Mouse (Mus musculus) lung, embryonic 16.5 days (tissue): ENCODE data around the gene Edem3. TPM values are rescaled to one million over a fixed set of nuclear protein-coding genes. Genes with fewer than 3 reads are reported as not detected.
"Not testable (repeated sequence)": the region's sequence is repeated elsewhere in the genome, so short reads cannot be mapped to it uniquely, and the experiment has no call there.

ENCODE experiments used
- ATAC-seq: fragments of 200-750 bp; cut with Nextera tagmentation; 2 replicates; pipeline ENCODE4 v1.8.0; 2017; ENCODE audit warnings: low read depth, mild to moderate bottlenecking, moderate library complexity
- H3K27ac ChIP-seq: fragments of 300-500 bp; sonication (generic); 2 replicates; pipeline ENCODE4 v1.5.1; 2014; ENCODE audit warnings: mild to moderate bottlenecking, control low read depth, low read length
- H3K27me3 ChIP-seq: fragments of 300-500 bp; sonication (generic); 2 replicates; pipeline ENCODE4 v1.6.1; 2014; ENCODE audit warnings: low read depth, low read length, mixed read lengths; ENCODE audit not compliant: control insufficient read depth, insufficient read depth
- H3K36me3 ChIP-seq: fragments of 300-500 bp; sonication (generic); 2 replicates; pipeline ENCODE4 v1.6.1; 2014; ENCODE audit warnings: low read length; ENCODE audit not compliant: control insufficient read depth, insufficient read depth
- H3K4me1 ChIP-seq: fragments of 300-500 bp; sonication (generic); replicated peaks from 2 replicates; pipeline ENCODE4 v1.6.1; 2014; ENCODE audit warnings: low read length, mixed read lengths; ENCODE audit not compliant: control insufficient read depth, insufficient read depth
- H3K4me2 ChIP-seq: fragments of 300-500 bp; sonication (generic); 2 replicates; pipeline ENCODE4 v1.6.1; 2014; ENCODE audit warnings: low read depth, low read length, control low read depth
- H3K4me3 ChIP-seq: fragments of 300-500 bp; sonication (generic); 2 replicates; pipeline ENCODE4 v1.5.1; 2014; ENCODE audit warnings: mild to moderate bottlenecking, low read length, control low read depth
- H3K9ac ChIP-seq: fragments of 300-500 bp; sonication (generic); 2 replicates; pipeline ENCODE4 v1.6.1; 2014; ENCODE audit warnings: low read length, control low read depth
- H3K9me3 ChIP-seq: fragments of 300-500 bp; sonication (generic); 2 replicates; pipeline ENCODE4 v1.6.1; 2016; ENCODE audit warnings: low read length; ENCODE audit not compliant: control insufficient read depth
- WGBS: fragments of 180-500 bp; shearing (Covaris S2); extraction: QIAGEN DNeasy Blood & Tissue Kit; methylation state at CpG from one replicate; pipeline ENCODE4 v1.1.7; 2014; 5-methylcytosine and 5-hydroxymethylcytosine counted together
- polyA plus RNA-seq: library from polyadenylated mRNA; unstranded; fragments of >200 nt; fragmentation: Nextera tagmentation; extraction: Ambion mirVana; gene quantifications from 2 replicates; pipeline ENCODE4 v1.2.1, GENCODE M21; 2015

Edem3 gene
- polyA plus RNA-seq, 1 experiment from 2014 or later: 17.7 TPM

DNA sequence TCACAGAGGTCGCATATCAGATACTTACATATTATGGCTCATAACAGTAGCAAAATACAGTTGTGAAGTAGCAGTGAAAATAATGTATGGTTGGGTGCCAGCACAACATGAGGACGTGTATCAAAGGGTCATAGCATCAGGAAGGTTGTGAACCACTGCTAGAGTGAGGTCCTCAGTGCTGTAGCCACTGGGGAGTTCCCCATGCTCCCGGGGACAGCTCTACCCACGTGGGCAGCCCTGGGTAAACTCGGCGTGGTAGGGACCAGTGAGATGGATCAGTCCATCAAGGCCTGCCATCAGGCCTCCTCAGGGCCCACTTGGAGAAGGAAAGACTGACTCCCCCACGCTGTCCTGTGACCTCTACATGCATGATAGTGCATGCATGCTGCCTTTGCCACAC, 26.3 kb downstream of the Edem3 start:
- H3K27me3 ChIP-seq: no peaks in the 10 kb centered on the region
- WGBS: 80% methylated on average over 7 of the region's 7 CpGs

DNA sequence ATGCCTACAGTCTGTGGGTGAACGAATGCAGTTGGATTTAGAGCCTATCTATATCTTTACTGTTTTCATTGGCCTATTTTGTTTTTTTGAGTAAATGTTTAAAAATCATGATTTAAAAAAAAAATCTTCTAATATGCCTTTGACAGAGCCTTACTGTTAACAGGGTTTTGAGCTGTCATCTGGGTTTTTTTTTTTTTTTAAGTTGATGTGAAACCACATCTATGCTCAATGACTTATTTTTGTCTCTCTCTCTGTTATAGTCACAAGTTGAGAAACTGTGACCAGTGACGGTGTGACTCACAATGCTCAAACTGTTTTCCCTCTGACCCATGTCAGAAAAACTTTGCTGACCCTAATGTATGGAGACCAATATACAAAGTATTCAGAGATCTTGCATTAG, 28.2 kb downstream of the Edem3 start:
- WGBS: 85% methylated on average over 2 of the region's 2 CpGs
- Histone ChIP-seq H3K36me3 (peaks cover 16% of the 10 kb centered on the region), H3K27ac (no peak overlapping the region), H3K4me2 (no peak overlapping the region), H3K9ac (no peak overlapping the region), H3K4me3 (no peak overlapping the region), H3K4me1 (no peaks in the 10 kb centered on the region), H3K9me3 (no peaks in the 10 kb centered on the region), H3K27me3 (no peaks in the 10 kb centered on the region)
- no peak for ATAC-seq

More for the DNA sequence above, 26.3 kb downstream of the Edem3 start:
- H3K27ac ChIP-seq: no peak overlapping the region
- H3K4me3 ChIP-seq: no peak overlapping the region
- ATAC-seq: no peak
- H3K4me2 ChIP-seq: no peak overlapping the region
- H3K9ac ChIP-seq: no peak overlapping the region
- no peaks in the 10 kb centered on the region for H3K9me3 ChIP-seq
- H3K4me1 ChIP-seq: no peaks in the 10 kb centered on the region
- peaks cover 29% of the 10 kb centered on the region for H3K36me3 ChIP-seq

DNA sequence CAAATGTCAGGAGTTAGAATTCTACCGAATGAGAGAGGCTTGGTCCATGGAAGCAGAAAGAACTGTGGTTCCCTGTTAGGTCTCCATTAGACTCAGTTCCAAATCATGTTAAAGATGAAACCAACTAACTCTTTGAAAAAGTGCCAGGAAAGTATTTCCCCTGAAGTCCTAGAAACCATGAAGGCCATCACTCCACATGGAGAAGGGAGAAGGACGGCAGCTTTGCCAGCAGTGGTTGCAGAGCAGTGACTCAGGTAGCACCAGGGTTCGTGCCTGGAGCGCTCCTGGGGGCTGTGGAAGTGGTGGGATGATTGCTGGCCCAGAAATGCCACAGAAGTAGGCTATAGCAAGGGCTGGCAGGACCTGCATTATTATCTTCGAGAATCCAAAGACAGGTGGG, 31.2 kb downstream of the Edem3 start:
- WGBS: 93% methylated on average over 5 of the region's 5 CpGs
- H3K4me3 ChIP-seq: no peak overlapping the region
- no peak for ATAC-seq
- no peaks in the 10 kb centered on the region for H3K9me3 ChIP-seq
- H3K36me3 ChIP-seq: peaks cover 13% of the 10 kb centered on the region
- no peak overlapping the region for H3K9ac ChIP-seq
- H3K4me2 ChIP-seq: no peak overlapping the region
- no peaks in the 10 kb centered on the region for H3K4me1 ChIP-seq
- no peak overlapping the region for H3K27ac ChIP-seq
- H3K27me3 ChIP-seq: no peaks in the 10 kb centered on the region

DNA sequence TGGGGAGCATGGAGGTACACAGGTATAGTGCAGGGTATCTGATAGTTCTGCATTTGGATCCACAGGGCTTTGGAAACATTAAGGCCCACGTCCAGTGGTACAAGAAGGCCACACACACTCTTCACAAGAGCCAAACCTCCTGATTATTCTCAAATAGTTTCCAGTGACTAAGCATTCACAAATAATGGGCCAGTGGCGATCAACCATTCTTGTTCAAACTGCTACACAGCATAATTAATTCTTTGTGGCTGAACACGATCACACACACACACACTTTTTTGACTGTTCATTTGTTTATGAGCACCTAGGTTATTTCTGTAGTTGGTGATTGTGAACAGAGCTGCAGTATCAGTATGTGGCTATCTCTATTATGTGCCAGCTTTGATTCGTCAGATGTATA, 34.0 kb downstream of the Edem3 start:
- no peak overlapping the region for H3K9ac ChIP-seq
- no peak for ATAC-seq
- H3K4me3 ChIP-seq: no peak overlapping the region
- no peak overlapping the region for H3K4me2 ChIP-seq
- H3K4me1 ChIP-seq: no peaks in the 10 kb centered on the region
- 88% methylated on average over 4 of the region's 4 CpGs for WGBS
- peaks cover 8% of the 10 kb centered on the region for H3K36me3 ChIP-seq
- H3K9me3 ChIP-seq: no peaks in the 10 kb centered on the region
- no peaks in the 10 kb centered on the region for H3K27me3 ChIP-seq
- H3K27ac ChIP-seq: no peak overlapping the region

DNA sequence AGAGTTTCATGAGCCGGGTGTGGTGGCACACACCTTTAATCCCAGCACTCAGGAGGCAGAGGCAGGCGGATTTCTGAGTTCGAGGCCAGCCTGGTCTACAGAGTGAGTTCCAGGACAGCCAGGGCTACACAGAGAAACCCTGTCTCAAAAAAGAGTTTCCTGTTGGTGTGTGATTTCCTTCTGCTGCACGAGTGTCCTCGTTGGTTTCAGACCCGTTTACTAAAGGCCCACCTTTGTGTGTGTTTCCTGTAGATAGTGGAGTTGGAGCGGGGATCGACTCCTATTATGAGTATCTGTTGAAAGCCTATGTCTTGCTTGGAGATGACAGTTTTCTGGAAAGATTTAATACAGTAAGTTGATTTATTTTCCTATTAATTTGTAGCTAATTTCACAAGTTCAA, 36.9 kb downstream of the Edem3 start:
- H3K9ac ChIP-seq, H3K27ac ChIP-seq, H3K4me1 ChIP-seq, H3K4me2 ChIP-seq, ATAC-seq, H3K9me3 ChIP-seq, H3K27me3 ChIP-seq, H3K4me3 ChIP-seq: not testable (repeated sequence)
- peaks cover 11% of the 10 kb centered on the region for H3K36me3 ChIP-seq
- 83% methylated on average over 8 of the region's 8 CpGs for WGBS

DNA sequence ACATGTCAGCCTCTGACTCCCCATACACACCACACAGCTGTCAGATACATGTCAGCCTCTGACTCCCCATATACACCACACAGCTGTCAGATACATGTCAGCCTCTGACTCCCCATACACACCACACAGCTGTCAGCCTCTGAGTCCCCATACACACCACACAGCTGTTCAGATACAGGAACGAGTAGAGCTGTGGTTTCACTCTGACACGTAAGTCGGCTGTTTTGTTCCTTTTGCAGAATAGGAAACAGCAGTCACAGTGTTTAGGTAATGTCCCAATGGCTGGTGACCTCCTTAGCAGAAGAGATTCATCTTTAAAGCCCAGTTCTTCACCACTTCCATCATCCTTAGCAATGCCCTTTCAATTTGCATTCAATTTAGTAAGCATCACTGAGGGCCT, 47.6 kb downstream of the Edem3 start:
- H3K27ac ChIP-seq, H3K9ac ChIP-seq, H3K4me3 ChIP-seq, ATAC-seq, H3K4me1 ChIP-seq, H3K9me3 ChIP-seq, H3K4me2 ChIP-seq, H3K27me3 ChIP-seq: not testable (repeated sequence)
- 46% methylated on average over 3 of the region's 3 CpGs for WGBS
- peaks cover 23% of the 10 kb centered on the region for H3K36me3 ChIP-seq

DNA sequence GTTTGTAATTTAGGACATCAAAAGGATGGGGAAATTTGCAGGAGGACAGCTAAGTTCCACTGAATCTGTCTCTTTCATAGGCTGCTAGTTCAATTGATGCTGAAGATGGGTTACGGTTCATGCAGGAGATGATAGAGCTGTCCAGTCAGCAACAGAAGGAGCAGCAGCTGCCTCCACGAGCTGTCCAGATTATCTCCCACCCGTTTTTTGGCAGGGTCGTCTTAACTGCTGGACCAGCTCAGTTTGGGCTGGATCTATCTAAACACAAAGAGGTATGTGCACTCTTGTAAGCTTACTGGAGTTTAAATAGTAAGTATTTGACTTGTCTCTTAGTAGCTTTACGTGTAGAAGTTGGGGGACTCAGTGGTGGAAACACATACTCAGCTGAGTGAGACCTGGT, 52.1 kb downstream of the Edem3 start:
- peaks cover 26% of the 10 kb centered on the region for H3K36me3 ChIP-seq
- ATAC-seq: no peak
- H3K4me3 ChIP-seq: no peak overlapping the region
- no peak overlapping the region for H3K27ac ChIP-seq
- H3K4me1 ChIP-seq: no peaks in the 10 kb centered on the region
- no peaks in the 10 kb centered on the region for H3K27me3 ChIP-seq
- H3K9ac ChIP-seq: no peak overlapping the region
- 73% methylated on average over 5 of the region's 5 CpGs for WGBS
- H3K4me2 ChIP-seq: no peak overlapping the region
- H3K9me3 ChIP-seq: no peaks in the 10 kb centered on the region

DNA sequence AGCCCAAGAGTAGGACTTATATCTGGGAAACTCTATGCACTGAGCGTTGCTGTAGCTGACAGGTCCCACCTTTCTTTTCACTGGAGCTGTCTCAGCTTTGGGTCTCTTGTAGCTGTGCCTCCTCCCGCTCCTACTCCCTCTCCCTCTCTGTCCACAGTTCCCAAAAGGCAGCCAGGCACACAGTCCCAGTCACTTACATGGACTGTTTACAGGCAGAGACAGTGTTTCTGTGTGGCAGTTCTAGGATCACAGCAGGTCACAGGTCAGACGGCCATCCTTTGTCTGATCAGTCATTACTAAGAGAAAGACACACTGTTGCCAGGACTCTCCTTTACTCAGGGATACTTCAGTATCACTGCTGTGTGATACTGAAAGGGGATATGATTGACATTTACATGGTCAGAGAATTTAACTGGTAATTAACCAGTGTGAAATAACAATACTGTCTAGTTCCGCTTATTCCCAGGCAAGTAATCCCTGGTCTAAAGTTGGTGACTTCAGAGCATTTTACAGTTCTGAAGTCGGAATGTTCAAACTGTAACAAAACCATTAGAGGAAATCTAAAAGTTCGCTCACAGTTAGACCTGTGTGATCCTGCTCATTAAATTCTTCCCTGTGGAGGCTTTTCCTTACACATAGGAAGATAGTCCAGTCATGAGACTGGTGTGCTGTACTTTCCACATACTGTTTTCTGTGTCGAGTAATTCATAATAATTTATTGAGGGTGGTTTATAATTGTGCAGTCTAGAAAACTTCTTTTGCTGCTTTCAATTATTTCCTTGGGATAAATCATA, 55.7 kb downstream of the Edem3 start:
- no peaks in the 10 kb centered on the region for H3K9me3 ChIP-seq
- no peaks in the 10 kb centered on the region for H3K27me3 ChIP-seq
- no peak overlapping the region for H3K4me3 ChIP-seq
- 80% methylated on average over 7 of the region's 7 CpGs for WGBS
- H3K9ac ChIP-seq: no peak overlapping the region
- no peak overlapping the region for H3K27ac ChIP-seq
- H3K4me2 ChIP-seq: no peak overlapping the region
- H3K36me3 ChIP-seq: peaks cover 30% of the 10 kb centered on the region
- H3K4me1 ChIP-seq: no peaks in the 10 kb centered on the region
- no peak for ATAC-seq

DNA sequence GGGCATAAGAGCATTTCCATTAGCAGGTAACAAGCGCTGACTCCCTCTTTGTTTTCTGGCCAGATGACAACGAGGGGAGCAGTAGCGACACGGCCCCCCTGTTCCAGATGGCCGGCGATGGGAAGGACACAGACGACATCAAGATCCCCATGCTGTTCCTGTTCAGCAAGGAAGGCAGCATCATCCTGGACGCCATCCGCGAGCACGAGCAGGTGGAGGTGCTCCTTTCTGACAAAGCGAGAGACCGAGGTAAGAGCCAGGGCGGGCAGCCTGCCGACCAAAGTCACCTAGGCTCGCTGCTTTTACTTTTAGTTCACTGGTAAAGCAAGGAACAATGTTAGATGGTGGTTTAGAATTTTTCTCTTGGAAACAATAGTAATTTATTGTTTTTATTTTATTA, 56.3 kb downstream of the Edem3 start:
- no peaks in the 10 kb centered on the region for H3K4me1 ChIP-seq
- no peak for ATAC-seq
- WGBS: 88% methylated on average over 16 of the region's 16 CpGs

More for the DNA sequence above, 56.3 kb downstream of the Edem3 start:
- Histone ChIP-seq H3K4me3 (no peak overlapping the region), H3K27me3 (no peaks in the 10 kb centered on the region), H3K9ac (no peak overlapping the region), H3K9me3 (no peaks in the 10 kb centered on the region), H3K4me2 (no peak overlapping the region), H3K27ac (no peak overlapping the region), H3K36me3 (peaks cover 32% of the 10 kb centered on the region)
